ENCODE assay signal across 9 mouse cellular contexts in genomic region chr17:3253508-3254176, GRCm38 (mm10).
DNase-seq lines count a peak whose midpoint lies in the region; ATAC-seq lines count a peak whose summit lies in the region.
"Had no signal": no experiment of that assay in that cellular context is flagged by ENCODE, and none has a peak within 500 bp of the region (broad histone marks: within the 10 kb centered on the region; RNA-seq: fewer than 3 reads in every experiment).

No protein-coding gene starts in this region.

- no peak for ATAC-seq in CD4-positive, CD25-positive, alpha-beta regulatory T cell, adult 4 months
- no peak for ATAC-seq in liver, embryonic 13.5 days (ENCODE audit: low read depth)

- no peaks in the 10 kb centered on the region for H3K4me1 ChIP-seq in liver, embryonic 13.5 days (replicated peaks)

- no peak overlapping the region for H3K4me3 ChIP-seq in liver, embryonic 13.5 days (replicated peaks)
- H3K4me3 ChIP-seq: limb, embryonic 12.5 days had no signal

- H3K36me3 ChIP-seq in liver, embryonic 13.5 days, result no peaks in the 10 kb centered on the region

- no peak overlapping the region for H3K4me2 ChIP-seq in liver, embryonic 13.5 days
- H3K4me2 ChIP-seq: limb, embryonic 12.5 days had no signal

- 85% methylated on average over 10 of the region's 10 CpGs for WGBS in liver, embryonic 13.5 days (ENCODE audit: insufficient replicate concordance)

- H3K27ac ChIP-seq in liver, embryonic 13.5 days, result no peak overlapping the region
- H3K27ac ChIP-seq: limb, embryonic 12.5 days had no signal

- H3K27me3 ChIP-seq in liver, embryonic 13.5 days, result no peaks in the 10 kb centered on the region
- H3K27me3 ChIP-seq: limb, embryonic 12.5 days had no signal

- no peak overlapping the region for H3K9ac ChIP-seq in liver, embryonic 13.5 days
- H3K9ac ChIP-seq: limb, embryonic 12.5 days had no signal

- no peaks in the 10 kb centered on the region for H3K9me3 ChIP-seq in liver, embryonic 13.5 days (replicated peaks)
- H3K9me3 ChIP-seq: limb, embryonic 12.5 days had no signal

- DNase-seq in CD4-positive, CD25-positive, alpha-beta regulatory T cell, adult 2 months (ENCODE audit: low read depth, low spot score), result peak; percentile 55
- DNase-seq in left cerebral cortex, adult 18-20 months (ENCODE audit: low spot score in 2 of 2), result peak; percentile 66 to 77
- no peak for DNase-seq in left cerebral cortex, adult 8-10 months (ENCODE audit: low spot score in 2 of 2)
- peak; percentile 42 for DNase-seq in adrenal gland, postnatal 25 days
- peak; percentile 34 to 46 for DNase-seq in frontal cortex, postnatal 25 days (ENCODE audit: low spot score in 2 of 2)
- DNase-seq in liver, embryonic 13.5 days, result peak; percentile 22
- DNase-seq in thymus, postnatal 0 days (ENCODE audit: low spot score), result peak; percentile 46

Comparison
In these comparisons a context has a peak if more than half of its experiments do, and no peak if none do; other contexts are left out.
1. DNase-seq: peak in CD4-positive, CD25-positive, alpha-beta regulatory T cell, adult 2 months (single experiment), left cerebral cortex, adult 18-20 months (2 of 2), adrenal gland, postnatal 25 days (single experiment), frontal cortex, postnatal 25 days (2 of 2), liver, embryonic 13.5 days (single experiment) and thymus, postnatal 0 days (single experiment); none in left cerebral cortex, adult 8-10 months (0 of 2).